Mouse (Mus musculus): ENCODE data around the gene Slc26a3.
"Not testable (repeated sequence)": the region's sequence is repeated elsewhere in the genome, so short reads cannot be mapped to it uniquely, and the experiment has no call there.

The Slc26a3 gene

DNA sequence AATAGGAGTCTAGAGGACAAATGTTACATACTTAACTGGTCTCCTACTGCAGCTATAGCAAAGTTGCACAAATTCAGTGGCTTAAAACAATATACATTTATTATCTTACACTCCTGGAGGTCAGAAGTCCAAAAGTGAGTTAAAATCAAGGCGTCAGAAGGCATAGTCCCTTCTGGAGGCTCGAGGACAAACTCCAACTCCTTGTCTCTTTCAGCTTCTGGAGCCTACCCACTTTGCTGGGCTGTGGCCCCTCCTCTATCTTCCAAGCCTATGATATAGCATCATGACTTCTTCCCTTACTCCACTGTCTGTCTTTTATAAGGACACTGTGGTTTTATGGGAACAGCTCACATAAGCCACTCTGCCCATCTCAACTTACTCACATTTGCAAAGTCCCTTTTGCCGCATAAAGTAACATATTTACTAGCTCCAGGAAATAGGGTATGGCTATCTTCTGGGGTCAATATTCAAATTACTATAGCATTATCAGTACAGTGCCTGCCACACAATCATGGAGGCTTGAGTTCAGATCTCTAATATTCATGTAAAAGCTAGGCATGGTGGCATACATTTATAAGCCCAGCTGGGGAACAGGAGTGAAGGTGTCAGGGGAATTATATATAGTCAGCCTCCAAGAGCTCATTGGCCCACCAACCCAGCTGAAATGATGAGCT is 31.4 kb downstream of the Slc26a3 start:
- no peak for DNase-seq (ENCODE audit: low spot score)

GRCm38 (mm10) chr12:31437791-31438190 is 47.1 kb downstream of the Slc26a3 start:
- no peak for DNase-seq (ENCODE audit: low spot score)

GRCm38 (mm10) chr12:31439612-31440011 is 48.9 kb downstream of the Slc26a3 start:
- no peak for DNase-seq (ENCODE audit: low spot score)

GRCm38 (mm10) chr12:31444131-31444546 is 53.5 kb downstream of the Slc26a3 start:
- no peak for DNase-seq (ENCODE audit: low spot score)

DNA sequence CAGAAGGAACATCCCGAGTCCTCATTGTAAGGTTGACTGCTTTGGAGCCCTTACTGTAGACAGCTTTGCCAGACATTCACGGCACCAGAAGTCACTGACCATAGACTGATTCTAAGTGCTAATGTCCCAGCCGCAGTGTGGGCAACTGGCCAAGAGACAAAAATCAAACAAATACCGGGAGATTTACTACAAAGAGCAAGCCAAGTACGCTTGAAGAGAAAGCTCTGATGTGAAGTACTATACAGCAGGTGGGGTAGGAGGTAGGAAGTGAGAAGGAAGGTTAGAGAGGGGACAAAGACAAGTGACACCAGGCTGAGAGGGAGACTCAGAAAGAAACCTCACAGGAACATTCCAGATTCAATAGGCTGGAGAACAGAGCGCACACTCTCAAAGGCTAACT is 54.2 kb downstream of the Slc26a3 start:
- DNase-seq (ENCODE audit: low spot score) = no peak

DNA sequence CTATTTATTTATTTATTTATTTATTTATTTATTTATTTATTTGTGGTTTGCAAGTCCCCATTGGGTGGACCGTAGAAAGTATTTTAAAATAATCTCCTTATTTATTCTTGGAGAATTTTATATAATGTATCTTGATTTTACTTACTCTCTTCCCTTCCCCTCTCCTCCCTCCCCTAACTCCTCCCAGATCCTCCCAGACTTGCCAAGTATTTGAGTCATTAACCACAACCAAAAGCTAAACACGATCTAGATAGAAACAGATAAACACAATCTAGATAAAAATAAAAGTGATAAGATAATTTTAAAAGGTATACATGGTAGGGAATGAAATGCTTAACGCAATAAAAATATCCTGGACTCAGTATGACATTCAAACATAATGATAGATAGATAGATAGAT is 58.7 kb downstream of the Slc26a3 start:
- DNase-seq (ENCODE audit: low spot score) = no peak

DNA sequence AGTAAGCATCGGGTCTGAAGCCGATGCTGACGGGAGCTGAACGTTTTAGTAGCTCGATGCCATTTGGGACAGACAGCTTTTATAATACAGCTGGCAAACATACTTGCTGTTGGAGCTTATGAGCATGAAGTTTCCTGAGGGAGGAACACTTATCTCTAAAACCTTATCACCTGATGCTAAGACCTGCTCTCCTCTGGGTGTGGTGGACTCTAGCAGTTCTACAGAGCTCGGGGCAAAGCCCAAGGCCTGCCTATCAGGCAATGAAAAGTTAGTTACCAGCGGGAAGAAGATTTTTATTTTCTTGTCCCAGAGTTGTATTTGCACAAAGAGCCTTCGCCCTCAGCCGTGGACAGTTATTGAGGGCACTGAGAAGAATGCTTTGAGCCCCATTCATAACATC is 65.6 kb downstream of the Slc26a3 start:
- DNase-seq (ENCODE audit: low spot score) = no peak

- DNase-seq (ENCODE audit: low spot score) = no peak
Measured at GRCm38 (mm10) chr12:31458474-31458873, 67.8 kb downstream of the Slc26a3 start.

- DNase-seq (ENCODE audit: low spot score) = not testable (repeated sequence)
Measured at GRCm38 (mm10) chr12:31460270-31460669, 69.6 kb downstream of the Slc26a3 start.

DNA sequence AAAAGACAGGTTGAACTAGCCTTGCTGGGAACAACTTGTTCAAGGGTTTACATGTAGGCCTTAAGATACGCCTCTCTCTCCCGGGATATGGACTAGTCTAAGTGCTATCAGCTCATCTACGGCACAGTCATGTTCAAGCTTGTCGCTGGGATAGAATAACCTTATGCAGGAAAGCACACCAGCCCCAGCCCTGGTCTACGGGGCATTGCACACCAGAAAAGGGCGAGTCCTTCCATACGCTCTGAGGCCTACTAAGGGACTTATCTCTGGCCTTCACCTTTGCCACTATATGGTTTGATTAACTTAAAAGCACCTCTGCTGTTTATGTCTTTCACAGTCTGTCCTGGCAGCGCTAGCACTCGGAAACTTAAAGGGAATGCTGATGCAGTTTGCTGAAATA is 70.7 kb downstream of the Slc26a3 start:
- DNase-seq (ENCODE audit: low spot score) = no peak

- DNase-seq (ENCODE audit: low spot score) = no peak
Measured at GRCm38 (mm10) chr12:31462615-31463014, 71.9 kb downstream of the Slc26a3 start.

- not testable (repeated sequence) for DNase-seq (ENCODE audit: low spot score)
Measured at GRCm38 (mm10) chr12:31478182-31478581, 87.5 kb downstream of the Slc26a3 start.

GRCm38 (mm10) chr12:31486431-31486830 is 95.8 kb downstream of the Slc26a3 start:
- DNase-seq (ENCODE audit: low spot score) = no peak

DNA sequence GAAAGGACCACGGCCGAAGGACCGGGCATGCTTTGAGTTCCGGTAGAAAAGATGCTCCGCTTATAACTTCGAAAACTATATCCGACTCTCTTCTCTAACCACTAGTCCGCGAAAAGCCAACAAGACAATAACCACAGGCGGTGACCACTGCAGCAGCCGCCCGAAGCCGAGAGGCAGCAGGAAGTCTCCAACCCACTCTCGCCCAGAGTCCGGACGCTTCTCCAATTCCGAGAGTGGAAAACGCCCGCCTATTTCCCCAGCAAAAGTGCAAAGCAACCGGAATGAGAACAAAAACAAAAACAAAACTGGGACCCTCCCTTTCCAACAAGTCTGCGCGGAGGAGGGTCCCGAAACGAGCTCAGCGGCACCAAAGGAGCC is 108.3 kb downstream of the Slc26a3 start:
- no peak for DNase-seq (ENCODE audit: low spot score)

DNA sequence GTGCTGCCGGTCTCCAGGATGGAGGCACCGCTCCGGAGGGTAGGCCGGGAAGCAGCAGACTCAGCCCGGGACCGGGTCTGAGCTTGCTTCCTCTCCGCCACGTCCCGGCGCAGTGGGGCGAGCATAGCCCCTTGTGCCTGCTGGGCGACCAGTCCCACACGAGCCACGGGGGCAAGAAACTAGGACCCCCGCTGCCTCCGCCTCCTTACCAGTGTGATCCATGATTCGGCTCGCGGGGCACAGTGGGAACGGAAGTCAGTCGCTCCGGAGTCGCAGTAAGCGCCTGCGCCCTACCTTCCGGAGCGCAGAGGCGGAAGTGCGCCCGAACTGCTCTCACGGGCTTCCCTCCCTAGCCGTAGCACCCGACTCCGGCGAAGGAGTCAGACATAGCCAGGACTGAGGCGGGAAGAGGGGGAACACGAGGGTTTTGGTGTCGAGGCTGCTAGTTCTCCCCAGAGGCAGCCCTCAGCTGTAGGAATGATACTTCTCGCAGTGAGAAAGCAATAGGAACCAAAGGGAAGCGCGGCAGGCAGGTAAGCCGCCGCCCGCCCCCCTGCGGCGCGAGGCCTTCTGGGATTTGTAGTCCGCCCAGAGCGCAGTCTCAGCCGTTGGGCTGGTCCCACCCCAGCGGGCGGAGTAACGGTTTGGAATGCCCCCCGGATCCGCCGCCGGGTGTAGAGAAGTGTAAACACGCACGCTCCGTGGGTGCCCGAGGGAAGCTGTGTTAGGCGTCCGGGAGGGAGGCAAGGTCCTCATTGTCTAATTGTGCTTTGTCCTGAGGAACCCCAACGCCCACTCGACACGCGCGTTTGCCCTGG is 108.9 kb downstream of the Slc26a3 start, which contains the start of gene Cbll1:
Gene Cbll1, minus strand, starts transcription at position 303 of the 818 bp plus-strand sequence.
- DNase-seq (ENCODE audit: low spot score) = peak; percentile 92

DNA sequence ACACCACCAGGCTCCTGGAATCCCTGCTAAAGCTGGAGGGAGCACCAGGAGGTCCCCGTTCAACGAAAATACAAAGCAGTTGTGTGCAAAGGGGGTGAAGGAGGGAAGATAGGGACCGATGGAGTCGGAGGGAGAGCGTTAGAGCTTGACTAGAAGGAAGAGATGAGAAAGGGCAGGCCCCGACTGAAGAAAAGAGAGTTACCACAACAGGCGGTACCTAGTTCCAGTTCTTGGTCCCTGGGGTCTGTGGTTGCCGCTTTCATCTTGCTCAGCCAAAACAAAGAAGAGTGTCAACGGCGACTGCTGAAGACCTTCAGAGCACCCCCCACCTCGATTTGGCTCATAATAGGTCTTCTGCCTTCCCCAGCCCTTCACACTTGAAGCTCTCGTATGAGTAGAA is 109.5 kb downstream of the Slc26a3 start:
- no peak for DNase-seq (ENCODE audit: low spot score)

- DNase-seq (ENCODE audit: low spot score) = no peak
Measured at GRCm38 (mm10) chr12:31501266-31501665, 110.6 kb downstream of the Slc26a3 start.

DNA sequence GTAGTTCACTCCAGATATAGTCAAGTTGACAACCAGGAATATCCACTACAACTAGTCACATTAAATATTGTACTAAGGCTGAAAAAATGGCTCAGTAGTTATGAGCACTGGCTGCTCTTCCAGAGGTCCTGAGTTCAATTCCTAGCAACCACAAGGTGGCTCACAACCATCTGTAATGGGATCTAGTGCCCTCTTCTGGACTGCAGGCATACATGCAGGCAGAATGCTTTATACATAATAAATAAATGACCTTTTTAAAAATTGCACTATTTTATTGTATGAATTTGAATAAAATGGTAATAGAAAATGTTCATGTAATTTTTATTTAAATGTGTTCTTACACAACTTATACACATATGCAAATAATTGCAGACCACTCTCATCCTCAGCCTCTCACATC is 112.5 kb downstream of the Slc26a3 start:
- no peak for DNase-seq (ENCODE audit: low spot score)

DNA sequence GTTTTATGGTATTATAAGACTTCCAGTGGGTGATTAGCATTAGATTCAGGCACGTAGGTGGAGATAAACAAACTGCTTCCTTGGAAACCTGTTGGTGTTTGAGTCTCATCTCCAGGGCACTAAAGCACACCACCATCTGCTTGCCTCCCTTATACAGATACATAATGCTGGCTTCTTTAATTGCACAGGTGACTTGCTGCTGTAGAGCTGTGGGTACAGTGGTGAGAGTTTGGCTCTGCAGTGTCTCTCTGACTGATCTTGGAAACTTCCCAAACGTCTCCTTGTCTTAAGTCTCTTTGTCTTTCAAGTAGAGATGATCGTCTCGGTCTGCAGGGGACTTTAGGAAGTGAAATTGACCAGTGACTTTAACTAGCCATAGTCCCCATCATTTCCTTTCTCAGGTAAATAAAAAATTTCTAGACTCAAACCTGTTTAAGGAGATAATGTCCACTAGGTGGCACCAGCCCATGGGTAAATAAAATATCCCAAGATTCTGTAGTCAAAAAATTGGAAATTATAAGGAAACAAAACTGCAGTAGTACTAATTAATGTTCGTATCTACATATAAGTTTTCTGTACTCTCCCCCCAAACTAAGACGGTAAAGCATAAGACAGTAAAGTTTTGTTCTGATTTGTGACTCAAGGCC is 117.2 kb downstream of the Slc26a3 start:
- DNase-seq (ENCODE audit: low spot score) = no peak

DNA sequence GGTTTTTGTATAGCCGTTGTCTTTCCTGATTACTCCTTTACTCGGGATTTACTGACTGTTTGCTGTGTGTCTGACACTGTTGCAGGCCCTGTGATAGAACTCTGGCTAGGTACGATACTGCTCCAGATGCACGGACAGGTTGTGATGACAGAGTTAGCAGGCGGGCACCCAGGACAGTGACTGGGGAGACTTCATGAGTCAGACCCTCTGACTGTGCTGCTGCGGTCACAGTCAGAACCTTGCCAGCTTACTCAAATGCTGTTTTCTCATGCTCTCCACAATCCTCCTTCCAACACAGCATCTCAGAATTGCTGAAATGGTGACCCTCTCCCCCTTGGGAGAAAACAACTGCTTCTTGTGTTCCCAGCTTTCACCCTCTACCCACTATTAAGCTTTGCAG is 117.8 kb downstream of the Slc26a3 start:
- DNase-seq (ENCODE audit: low spot score) = no peak

DNA sequence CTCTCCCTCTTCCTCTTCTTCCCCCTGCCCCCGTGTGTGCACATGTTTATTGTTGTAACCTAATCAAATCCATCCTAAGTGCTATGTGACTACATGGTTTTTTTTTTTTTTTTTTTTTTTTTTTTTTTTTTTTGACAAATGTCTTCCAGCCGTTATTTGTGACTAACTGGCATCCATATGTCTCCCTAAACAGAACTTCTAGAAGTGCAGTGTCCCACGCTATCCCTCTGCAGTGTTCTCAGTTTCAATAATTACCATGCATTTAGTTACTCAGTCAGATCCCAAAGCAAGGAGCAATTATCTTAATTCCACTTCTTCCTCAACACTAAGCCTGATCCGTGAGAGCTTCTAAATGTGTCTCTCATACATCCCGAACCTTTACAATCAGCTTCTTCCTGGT is 120.5 kb downstream of the Slc26a3 start:
- DNase-seq (ENCODE audit: low spot score) = no peak

DNA sequence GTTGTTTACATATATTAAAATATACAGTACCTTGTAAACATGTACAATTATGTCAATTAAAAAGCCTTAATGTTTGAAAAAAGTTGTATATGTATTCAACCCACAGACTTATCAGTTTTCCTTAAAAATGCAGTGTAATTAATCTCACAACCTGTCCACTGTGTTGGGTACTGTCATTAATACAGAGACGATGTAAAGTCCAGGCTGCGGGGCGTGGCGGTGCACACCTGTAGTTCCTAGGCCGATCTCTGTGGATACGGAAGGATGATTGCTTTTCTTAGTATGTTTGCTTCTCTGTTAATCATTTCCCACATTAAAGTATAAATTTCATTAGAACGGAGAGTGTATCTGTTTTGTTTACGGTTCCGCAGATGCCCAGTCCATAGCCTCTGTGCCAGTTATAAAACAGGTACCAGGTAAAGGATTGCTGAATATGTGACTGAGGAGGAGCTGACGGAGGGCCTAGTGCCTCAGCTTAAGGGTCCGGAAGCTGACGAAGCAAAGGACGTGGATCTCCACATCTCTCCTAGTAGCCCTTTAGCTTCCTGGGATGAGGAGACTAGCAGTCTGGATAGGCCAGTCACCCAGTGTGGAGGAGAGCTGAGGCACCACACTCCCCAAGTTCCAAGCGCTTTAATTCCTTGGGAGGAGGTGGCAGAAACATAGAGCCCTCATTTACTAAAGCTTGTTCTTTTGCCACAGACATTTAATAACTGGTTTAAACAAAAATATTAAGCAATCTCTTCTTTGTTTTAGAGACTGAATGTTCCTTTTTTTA is 122.2 kb downstream of the Slc26a3 start:
- no peak for DNase-seq (ENCODE audit: low spot score)
